Mouse (Mus musculus): ENCODE measurements around the gene Prg2.
A peak's percentile ranks its signal among the peaks of the same experiment; 100 is the strongest.

Gene Prg2

GRCm38 (mm10) chr2:84980188-84980587, at the start of gene Prg2:
Gene Prg2, plus strand, starts transcription at chr2:84980461.
- no peak for DNase-seq (ENCODE audit: low read depth)

DNA sequence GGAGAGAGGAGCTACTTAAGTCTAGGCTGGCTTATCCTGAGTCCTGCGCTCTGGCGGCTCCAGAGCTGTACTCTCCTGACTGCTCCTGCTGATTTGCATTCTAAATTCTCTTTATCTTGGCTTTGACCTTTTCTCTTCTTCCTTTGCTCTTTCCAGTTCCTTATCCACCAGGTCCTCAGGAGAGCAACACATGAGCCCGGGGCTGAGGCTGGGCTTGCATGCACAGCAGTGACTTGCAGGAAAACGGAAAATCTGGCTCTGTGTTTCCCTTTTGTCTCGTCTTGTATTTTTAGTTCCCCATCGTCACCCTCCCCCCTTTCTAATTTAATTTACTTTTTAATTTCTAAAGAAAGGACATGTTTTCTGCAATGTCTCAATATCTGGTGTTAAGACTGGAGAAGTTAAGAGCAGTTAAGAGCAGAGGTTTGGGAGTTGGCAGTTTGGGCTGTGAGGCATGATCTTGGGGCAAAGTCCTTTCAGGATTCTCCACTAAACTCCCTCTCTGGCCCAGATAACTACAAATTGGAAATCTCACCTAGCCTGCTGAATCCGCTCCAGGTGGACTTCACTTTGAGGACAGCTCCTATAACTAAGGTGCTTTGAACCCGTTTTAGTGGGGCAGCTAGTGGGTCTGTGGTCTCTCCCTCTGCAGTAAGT, 46.1 kb upstream of the Prg2 start:
- no peak for DNase-seq (ENCODE audit: low read depth)

- DNase-seq (ENCODE audit: low read depth), result no peak
Observed at GRCm38 (mm10) chr2:84934649-84935007, 45.6 kb upstream of the Prg2 start.

DNA sequence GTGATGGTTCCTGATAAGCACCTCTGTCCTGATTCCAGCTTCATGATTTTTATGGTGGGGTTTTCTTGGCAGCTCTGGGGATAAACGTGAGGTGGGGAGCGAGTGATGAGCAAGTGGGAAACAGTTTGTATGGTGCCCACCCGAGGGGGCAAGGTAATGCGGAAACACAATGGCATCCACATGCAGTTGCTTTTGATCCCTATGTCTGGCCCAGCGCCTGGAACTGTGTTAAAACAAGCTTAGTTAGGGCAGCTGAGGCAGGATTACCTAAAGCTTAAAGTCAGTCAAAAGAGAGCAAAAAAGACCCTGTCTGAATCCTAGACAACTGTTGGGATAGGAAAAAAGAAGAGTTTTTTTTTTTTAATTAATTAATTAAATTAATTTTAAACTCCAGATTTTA, 45.2 kb upstream of the Prg2 start:
- no peak for DNase-seq (ENCODE audit: low read depth)

GRCm38 (mm10) chr2:84936474-84937429, 43.5 kb upstream of the Prg2 start, which contains the start of gene Slc43a3:
Gene Slc43a3, plus strand, starts transcription at chr2:84936579.
- peak; percentile 56 for DNase-seq (ENCODE audit: low read depth)

DNA sequence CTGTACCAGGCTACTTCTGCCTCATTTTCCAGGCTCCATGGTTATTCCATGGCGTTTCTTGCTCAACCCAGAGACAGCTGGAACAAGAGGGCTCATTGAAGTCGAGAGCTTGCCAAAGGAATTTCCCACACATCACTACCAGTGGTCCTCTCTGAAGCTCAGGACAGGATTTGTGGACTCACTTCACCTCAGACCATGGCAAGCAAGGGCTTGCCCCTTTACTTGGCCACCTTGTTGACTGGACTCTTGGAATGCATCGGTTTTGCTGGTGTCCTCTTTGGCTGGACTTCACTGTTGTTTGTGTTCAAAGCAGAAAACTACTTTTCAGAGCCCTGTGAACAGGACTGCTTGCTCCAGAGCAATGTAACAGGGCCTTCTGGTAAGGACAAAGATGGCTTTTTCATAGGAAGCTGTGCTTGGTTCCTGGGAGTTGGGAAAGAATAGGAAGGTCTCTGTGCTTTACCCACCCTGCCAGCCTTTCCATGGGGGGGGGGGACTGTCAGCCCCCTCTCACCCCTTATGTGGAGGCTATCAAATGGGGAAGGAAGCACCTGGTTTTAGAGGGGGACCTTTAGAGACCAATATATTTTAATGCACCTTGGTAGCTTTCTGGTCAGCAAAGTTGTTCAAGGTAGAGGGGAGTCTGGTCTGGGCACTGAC, 42.6 kb upstream of the Prg2 start:
- DNase-seq (ENCODE audit: low read depth), result no peak

GRCm38 (mm10) chr2:84938249-84938946, 41.9 kb upstream of the Prg2 start:
- peak; percentile 68 for DNase-seq (ENCODE audit: low read depth)

DNA sequence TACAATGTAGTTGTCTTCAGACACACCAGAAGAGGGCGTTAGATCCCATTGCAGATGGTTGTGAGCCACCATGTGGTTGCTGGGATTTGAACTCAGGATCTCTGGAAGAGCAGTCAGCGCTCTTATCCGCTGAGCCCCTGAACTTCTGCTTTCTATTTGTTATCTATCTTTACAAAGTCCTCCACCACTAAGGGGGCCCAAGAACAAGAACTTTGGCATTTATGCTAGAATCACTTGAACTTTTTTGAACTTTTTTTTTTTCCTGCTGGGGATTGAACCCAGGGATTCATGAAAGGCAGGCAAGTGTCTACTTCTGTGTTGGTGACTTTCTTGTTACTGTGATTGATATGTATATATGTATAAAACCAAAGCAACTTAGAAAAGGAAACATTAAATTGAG, 41.0 kb upstream of the Prg2 start:
- DNase-seq (ENCODE audit: low read depth), result no peak

- no peak for DNase-seq (ENCODE audit: low read depth)
Observed at GRCm38 (mm10) chr2:84939711-84940110, 40.5 kb upstream of the Prg2 start.

DNA sequence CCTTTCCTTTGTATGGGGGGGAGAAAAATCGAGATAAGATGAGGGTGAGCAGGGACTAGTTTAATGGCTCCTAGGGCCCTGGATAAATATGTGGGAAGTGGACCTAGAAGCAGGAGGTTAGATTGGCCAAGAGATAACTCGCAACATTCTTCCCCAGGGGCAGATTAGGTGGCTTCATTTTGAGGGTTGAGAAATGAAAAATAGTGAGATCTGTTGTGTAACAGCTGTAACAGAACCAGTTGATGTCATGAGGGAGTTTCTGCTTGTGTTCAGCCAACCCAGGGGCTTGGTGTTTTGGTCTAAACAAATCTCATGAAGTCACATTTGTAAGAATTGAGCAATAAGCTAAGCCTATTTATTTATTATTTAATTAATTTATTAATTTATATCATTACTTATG, 38.9 kb upstream of the Prg2 start:
- DNase-seq (ENCODE audit: low read depth), result no peak

DNA sequence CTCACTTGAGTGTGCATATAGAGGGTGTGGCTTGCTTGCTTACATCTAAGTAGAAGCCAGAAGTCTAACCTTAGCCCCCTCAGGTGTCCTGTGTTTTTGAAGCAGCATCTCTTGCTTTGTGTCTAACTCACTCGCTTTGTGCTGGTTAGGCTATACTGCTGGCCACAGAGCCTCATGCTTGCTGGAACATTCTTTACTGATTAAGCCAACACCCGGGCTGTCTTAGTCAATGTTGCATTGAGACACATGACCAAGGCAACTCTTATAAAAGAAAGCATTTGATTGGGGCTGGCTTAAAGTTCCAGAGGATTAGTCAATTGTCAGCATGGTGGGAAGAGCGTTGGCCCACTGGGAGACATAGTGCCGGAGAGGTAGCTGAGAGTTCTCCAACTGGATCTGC, 38.5 kb upstream of the Prg2 start:
- DNase-seq (ENCODE audit: low read depth), result no peak

DNA sequence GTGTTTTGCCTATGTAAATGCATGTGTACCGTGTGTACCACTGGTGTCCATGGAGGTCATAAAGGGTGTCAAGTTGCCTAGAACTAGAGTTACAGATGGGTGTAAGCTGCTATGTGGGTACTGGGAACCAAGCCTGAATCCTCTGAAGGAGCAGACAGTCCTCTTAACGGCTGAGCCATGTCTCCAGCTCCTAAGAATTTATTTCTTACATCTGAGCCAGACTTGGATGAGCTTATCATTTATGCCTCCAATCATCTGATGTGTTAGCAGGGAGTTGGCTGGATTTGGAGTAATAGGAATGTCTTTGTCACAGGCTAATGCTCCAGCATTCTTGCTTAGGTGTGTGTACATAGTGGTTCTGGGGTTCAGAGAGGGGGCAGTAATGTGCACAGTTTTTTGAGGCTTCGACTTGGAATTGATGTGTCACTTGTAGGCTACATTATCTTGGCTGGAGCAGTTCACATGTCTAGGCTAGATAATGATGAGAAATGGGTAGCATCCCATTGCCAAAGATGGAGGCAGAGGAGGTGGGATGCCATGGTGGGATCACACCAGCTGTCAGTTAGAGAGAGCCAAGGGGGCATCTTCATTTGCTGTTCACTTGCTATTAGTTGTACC, 33.0 kb upstream of the Prg2 start:
- DNase-seq (ENCODE audit: low read depth), result no peak

DNA sequence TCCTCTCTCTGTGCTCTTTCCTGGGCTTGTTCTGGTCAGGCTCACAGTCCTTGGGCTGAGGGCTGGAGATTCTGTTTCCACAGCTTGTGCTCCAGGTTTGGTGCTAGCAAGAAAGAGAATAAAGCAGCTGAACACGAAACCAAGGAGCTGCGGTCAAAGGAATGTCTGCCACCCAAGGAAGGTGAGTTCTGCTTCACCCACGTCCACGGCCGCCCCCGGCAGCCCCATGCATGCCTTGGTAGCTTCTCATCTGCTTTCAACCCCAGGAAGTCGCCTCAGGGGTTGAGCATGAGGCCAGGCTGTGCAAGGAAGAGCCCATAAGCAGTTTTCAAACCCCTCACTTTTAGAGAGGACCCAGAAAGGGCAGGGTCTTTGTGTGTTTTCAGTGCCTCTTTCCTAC, 32.0 kb upstream of the Prg2 start:
- no peak for DNase-seq (ENCODE audit: low read depth)

- no peak for DNase-seq (ENCODE audit: low read depth)
Observed at GRCm38 (mm10) chr2:84948721-84949120, 31.5 kb upstream of the Prg2 start.

- DNase-seq (ENCODE audit: low read depth), result no peak
Observed at GRCm38 (mm10) chr2:84951027-84951426, 29.2 kb upstream of the Prg2 start.

DNA sequence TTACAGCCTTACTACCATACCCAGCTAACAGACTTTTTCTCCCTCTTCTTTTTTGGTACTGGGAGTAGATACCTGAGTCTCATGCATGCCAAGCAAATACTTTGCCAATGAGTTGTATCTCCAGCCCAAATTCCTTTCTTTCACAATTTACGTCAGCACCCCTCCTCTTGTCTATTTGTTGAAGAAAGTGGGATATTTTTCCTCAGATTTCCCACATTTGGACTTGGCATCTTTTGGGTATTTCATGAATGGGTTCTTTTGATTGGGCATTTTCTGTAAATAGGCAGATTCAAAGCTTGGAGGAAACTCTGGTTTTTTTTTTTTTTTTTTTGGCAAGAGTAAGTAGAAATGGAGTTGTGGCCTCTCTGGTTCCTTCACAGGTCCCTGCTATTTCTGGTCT, 28.0 kb upstream of the Prg2 start:
- no peak for DNase-seq (ENCODE audit: low read depth)

- no peak for DNase-seq (ENCODE audit: low read depth)
Observed at GRCm38 (mm10) chr2:84952693-84953092, 27.6 kb upstream of the Prg2 start.

GRCm38 (mm10) chr2:84955435-84955834, 24.8 kb upstream of the Prg2 start:
- DNase-seq (ENCODE audit: low read depth), result no peak

DNA sequence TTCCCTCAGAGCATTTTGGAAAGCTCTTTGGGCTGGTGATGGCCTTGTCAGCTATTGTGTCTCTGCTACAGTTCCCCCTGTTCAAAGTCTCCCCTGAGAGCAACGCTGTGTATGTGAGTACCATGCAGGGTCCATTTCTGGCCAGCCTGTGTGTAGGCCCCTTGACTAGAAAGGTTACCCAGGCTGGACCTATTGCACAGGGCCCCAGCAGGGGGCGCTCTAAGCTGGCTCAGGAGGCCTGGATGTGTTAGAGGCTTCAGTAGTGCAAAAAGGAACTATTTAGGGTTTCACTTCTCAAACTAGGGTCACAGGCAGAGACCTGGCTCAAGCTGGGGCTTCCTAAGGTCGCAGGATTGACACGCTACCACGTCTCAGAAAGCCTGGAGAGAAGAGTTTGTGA, 24.0 kb upstream of the Prg2 start:
- DNase-seq (ENCODE audit: low read depth), result peak; percentile 56

GRCm38 (mm10) chr2:84958588-84959264, 21.5 kb upstream of the Prg2 start:
- no peak for DNase-seq (ENCODE audit: low read depth)

DNA sequence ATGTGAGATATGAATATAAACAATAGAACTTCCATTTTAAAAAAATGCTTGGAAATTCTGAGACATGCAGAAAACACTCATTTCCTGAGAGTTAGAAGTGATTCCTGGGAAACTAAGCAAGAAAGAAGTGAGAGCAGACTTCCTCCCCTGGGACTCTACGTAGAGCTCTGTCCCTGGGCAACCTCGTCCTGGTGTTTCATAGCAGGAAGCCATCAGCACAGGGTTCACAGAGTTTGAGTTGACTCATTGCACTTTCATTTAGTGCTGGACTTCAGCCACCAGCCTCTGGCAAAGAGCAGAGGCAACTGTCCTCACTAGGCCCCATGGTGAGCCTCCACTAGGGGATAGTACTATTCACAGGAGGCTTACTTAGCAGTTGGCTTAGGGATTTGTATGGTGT, 19.0 kb upstream of the Prg2 start:
- no peak for DNase-seq (ENCODE audit: low read depth)

All from c-Kit-positive CD71-negative TER-119-negative erythroid progenitor cells, embryonic 14.5 days (primary cell).